Mouse (Mus musculus) heart, postnatal 0 days (tissue): ENCODE data around the gene B3galt6. TPM values are rescaled to one million over a fixed set of nuclear protein-coding genes. Genes with fewer than 3 reads are reported as not detected.

ENCODE experiments used
- ATAC-seq: fragments of 200-750 bp; cut with Nextera tagmentation; 2 replicates; pipeline ENCODE4 v1.8.0; 2017; ENCODE audit warnings: low read depth, moderate number of reproducible peaks, moderate library complexity; ENCODE audit not compliant: insufficient read depth
- DNase-seq: peaks from one replicate; pipeline ENCODE4 v3.0.0-alpha.2; 2016; ENCODE audit warnings: low spot score
- H3K27ac ChIP-seq: fragments of 300-500 bp; sonication (generic); 2 replicates; pipeline ENCODE4 v1.5.1; 2014; ENCODE audit warnings: low read depth, mild to moderate bottlenecking
- H3K27me3 ChIP-seq: fragments of 300-500 bp; sonication (generic); 2 replicates; pipeline ENCODE4 v1.6.1; 2014; ENCODE audit warnings: low read length, mixed read lengths; ENCODE audit not compliant: control insufficient read depth, insufficient read depth
- H3K36me3 ChIP-seq: fragments of 300-500 bp; sonication (generic); replicated peaks from 2 replicates; pipeline ENCODE4 v1.6.1; 2014; ENCODE audit warnings: low read length, mixed read lengths; ENCODE audit not compliant: control insufficient read depth, insufficient read depth
- H3K4me1 ChIP-seq: fragments of 300-500 bp; sonication (generic); 2 replicates; pipeline ENCODE4 v1.6.1; 2014; ENCODE audit warnings: antibody characterized with exemption; ENCODE audit not compliant: control insufficient read depth, insufficient read depth
- H3K4me2 ChIP-seq: fragments of 300-500 bp; sonication (generic); 2 replicates; pipeline ENCODE4 v1.6.1; 2014; ENCODE audit warnings: low read depth, mild to moderate bottlenecking, low read length, moderate library complexity
- H3K4me3 ChIP-seq: fragments of 300-500 bp; sonication (generic); 2 replicates; pipeline ENCODE4 v1.5.1; 2014; ENCODE audit warnings: low read depth, low read length
- H3K9ac ChIP-seq: fragments of 300-500 bp; sonication (generic); replicated peaks from 2 replicates; pipeline ENCODE4 v1.6.1; 2014; ENCODE audit warnings: low read depth, low read length, mixed read lengths
- H3K9me3 ChIP-seq: fragments of 300-500 bp; sonication (generic); replicated peaks from 2 replicates; pipeline ENCODE4 v1.6.1; 2016; ENCODE audit warnings: low read length; ENCODE audit not compliant: control insufficient read depth
- CTCF ChIP-seq: IDR thresholded peaks from 2 replicates; pipeline ENCODE4 v1.5.1; 2016; ENCODE audit warnings: antibody characterized with exemption, control low read depth, low read depth
- EP300 ChIP-seq: IDR thresholded peaks from 2 replicates; pipeline ENCODE4 v1.6.1; 2016; ENCODE audit warnings: antibody characterized with exemption, low read depth
- WGBS: fragments of 180-500 bp; shearing (Covaris S2); extraction: QIAGEN DNeasy Blood & Tissue Kit; methylation state at CpG from one replicate; pipeline ENCODE4 v1.1.7; 2014; 5-methylcytosine and 5-hydroxymethylcytosine counted together
- polyA plus RNA-seq: library from polyadenylated mRNA; unstranded; fragments of >200 nt; fragmentation: Nextera tagmentation; extraction: Ambion mirVana; gene quantifications from 2 replicates; pipeline ENCODE4 v1.2.1, GENCODE M21; 2015
- total RNA-seq: library from RNA; depleted of rRNA; stranded (reverse); fragments of >200 nt; gene quantifications from 2 replicates; pipeline ENCODE4 v1.2.3, GENCODE M21; 2014; ENCODE audit warnings: low replicate concordance; rRNA removed

Gene B3galt6
- 3.9 and 11.2 TPM in 2 replicates for total RNA-seq
- polyA plus RNA-seq = 5.0 and 5.7 TPM in 2 replicates

GRCm38 (mm10) chr4:155992241-155992905, at the start of gene B3galt6, which contains the start of gene Sdf4:
TSS of gene B3galt6 (minus strand) at chr4:155992649.
TSS of gene Sdf4 (plus strand) at chr4:155992872.
- Histone ChIP-seq H3K27ac (peak within 1 kb of the TSS; percentile 95), H3K4me2 (peak within 1 kb of the TSS; percentile 80), H3K4me3 (peak within 1 kb of the TSS; percentile 98), H3K4me1 (peaks cover 22% of the 10 kb centered on the region), H3K9me3 (no peaks in the 10 kb centered on the region), H3K36me3 (peaks cover 15% of the 10 kb centered on the region), H3K9ac (peak within 1 kb of the TSS; percentile 83), H3K27me3 (no peaks in the 10 kb centered on the region)
- TF ChIP-seq CTCF (peak; percentile 53), EP300 (no peak)
- ATAC-seq (peak; percentile 90), DNase-seq (peak; percentile 73)
- under 1% methylated on average over 91 of the region's 99 CpGs for WGBS

- 4% methylated on average over 22 of the region's 25 CpGs for WGBS
- Histone ChIP-seq H3K9ac (no peak overlapping the region), H3K27ac (no peak overlapping the region), H3K4me2 (peak overlapping the region; percentile 29), H3K9me3 (no peaks in the 10 kb centered on the region), H3K4me3 (peak overlapping the region; percentile 10; the same call in 1 of the 2 replicates), H3K4me1 (peaks cover 23% of the 10 kb centered on the region), H3K36me3 (no peaks in the 10 kb centered on the region), H3K27me3 (peaks cover 11% of the 10 kb centered on the region)
- no peak for ATAC-seq
- TF ChIP-seq EP300 (no peak), CTCF (no peak)
- DNase-seq = no peak
These were observed 42.5 kb upstream of the B3galt6 start for GRCm38 (mm10) chr4:156034901-156035300.

GRCm38 (mm10) chr4:156034301-156034700, 41.9 kb upstream of the B3galt6 start:
- H3K4me3 ChIP-seq = no peak overlapping the region
- WGBS = 76% methylated on average over 4 of the region's 4 CpGs

GRCm38 (mm10) chr4:156033476-156034119, 41.1 kb upstream of the B3galt6 start:
- peaks cover 11% of the 10 kb centered on the region for H3K27me3 ChIP-seq
- no peak overlapping the region for H3K4me2 ChIP-seq
- no peak for TF ChIP-seq EP300
- TF ChIP-seq CTCF = peak; percentile 65
- no peak for ATAC-seq
- no peaks in the 10 kb centered on the region for H3K9me3 ChIP-seq
- H3K4me1 ChIP-seq = peaks cover 23% of the 10 kb centered on the region
- 31% methylated on average over 6 of the region's 6 CpGs for WGBS
- 0 out of 2 replicates have a peak, but pooled peaks cover 3% of the 10 kb centered on the region for H3K36me3 ChIP-seq
- H3K9ac ChIP-seq = no peak overlapping the region
- no peak overlapping the region for H3K27ac ChIP-seq
- DNase-seq = peak; percentile 61
- H3K4me3 ChIP-seq = no peak overlapping the region

More at GRCm38 (mm10) chr4:156034301-156034700, 41.9 kb upstream of the B3galt6 start:
- 0 out of 2 replicates have a peak, but pooled peaks cover 3% of the 10 kb centered on the region for H3K36me3 ChIP-seq
- peaks cover 23% of the 10 kb centered on the region for H3K4me1 ChIP-seq
- peaks cover 11% of the 10 kb centered on the region for H3K27me3 ChIP-seq
- no peak for TF ChIP-seq EP300
- TF ChIP-seq CTCF = no peak
- ATAC-seq = no peak
- H3K27ac ChIP-seq = no peak overlapping the region
- no peak for DNase-seq
- no peak overlapping the region for H3K4me2 ChIP-seq
- H3K9ac ChIP-seq = no peak overlapping the region
- no peaks in the 10 kb centered on the region for H3K9me3 ChIP-seq

- WGBS = 82% methylated on average over 4 of the region's 4 CpGs
- H3K4me3 ChIP-seq = no peak overlapping the region
- H3K4me2 ChIP-seq = peak overlapping the region; percentile 84; the same call in 1 of the 2 replicates
- ATAC-seq (no peak), DNase-seq (no peak)
- H3K27ac ChIP-seq = peak overlapping the region; percentile 91
- no peak overlapping the region for H3K9ac ChIP-seq
- TF ChIP-seq EP300 (no peak), CTCF (no peak)
- H3K36me3 ChIP-seq = peaks cover 3% of the 10 kb centered on the region; the same call in 1 of the 2 replicates
- peaks cover 23% of the 10 kb centered on the region for H3K4me1 ChIP-seq
- peaks cover 11% of the 10 kb centered on the region for H3K27me3 ChIP-seq
- no peaks in the 10 kb centered on the region for H3K9me3 ChIP-seq
These were observed 40.4 kb upstream of the B3galt6 start for GRCm38 (mm10) chr4:156032856-156033255.
